Mouse (Mus musculus): Measurements from ENCODE around the gene Plppr3. TPM values are rescaled to one million over a fixed set of nuclear protein-coding genes. Genes with fewer than 3 reads are reported as not detected.

Gene Plppr3
- total and polyA plus RNA-seq, 2 experiments from 2014 or later, result 2.5 to 5.9 TPM

DNA sequence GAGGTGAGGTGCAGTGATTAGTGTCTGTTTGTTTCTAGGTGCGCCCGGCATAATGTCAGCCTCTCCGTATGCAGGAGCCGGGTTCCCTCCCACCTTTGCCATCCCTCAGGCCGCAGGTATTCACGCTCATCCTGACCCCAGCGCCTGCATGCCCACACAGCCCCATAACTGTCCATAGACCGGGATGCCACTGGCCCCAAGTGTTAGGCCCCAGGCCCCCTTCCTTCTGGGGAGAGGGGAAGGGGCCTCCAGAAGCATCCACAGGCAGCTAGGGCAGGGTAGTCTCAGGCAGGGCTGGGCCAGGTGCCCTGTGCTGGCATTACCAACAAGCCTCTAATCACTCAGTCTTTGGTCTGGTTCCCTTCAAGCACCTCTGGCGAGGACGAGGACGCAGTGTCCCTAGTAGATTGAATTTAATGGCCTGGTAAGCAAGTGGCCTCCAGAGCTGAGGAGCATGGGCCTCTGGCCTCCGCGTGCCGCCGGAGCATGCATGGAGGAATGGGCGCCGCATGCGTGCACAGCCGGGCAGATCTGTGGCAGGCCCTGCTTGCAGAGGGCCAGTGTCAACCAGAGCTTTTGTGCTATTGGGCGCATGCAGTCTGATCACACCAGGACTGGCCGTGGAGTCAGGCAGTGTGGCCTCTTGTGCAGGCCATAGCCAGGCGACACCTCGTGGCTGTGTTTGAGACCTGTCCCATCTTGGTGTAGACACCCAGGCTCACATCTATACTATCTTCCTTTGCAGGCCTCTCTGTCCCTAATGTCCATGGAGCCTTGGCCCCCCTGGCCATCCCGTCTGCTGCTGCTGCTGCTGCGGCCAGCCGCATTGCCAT is 14.1 kb downstream of the Plppr3 start:
- Histone ChIP-seq H3K27ac (ENCODE audit: low read depth) (no peak overlapping the region), H3K9ac (replicated peaks; ENCODE audit: low read depth, low read length) (no peak overlapping the region), H3K4me2 (ENCODE audit: low read depth, low read length) (no peak overlapping the region), H3K4me3 (ENCODE audit: low read depth, low read length) (no peak overlapping the region), H3K36me3 (replicated peaks; ENCODE audit: control insufficient read depth, insufficient read depth, low read length) (peaks cover 71% of the 10 kb centered on the region), H3K9me3 (replicated peaks; ENCODE audit: control insufficient read depth, low read length) (no peaks in the 10 kb centered on the region), H3K27me3 (ENCODE audit: control insufficient read depth, insufficient read depth, low read length) (no peaks in the 10 kb centered on the region), H3K4me1 (ENCODE audit: control insufficient read depth, insufficient read depth) (peaks cover 39% of the 10 kb centered on the region)
- TF ChIP-seq EP300 (IDR thresholded peaks at IDR 0.05; ENCODE audit: low read depth) (no peak), CTCF (IDR thresholded peaks at IDR 0.05; ENCODE audit: low read depth) (no peak)
- DNase-seq (ENCODE audit: low spot score) (no peak), ATAC-seq (ENCODE audit: insufficient read depth, low read depth) (no peak)
- WGBS, result 91% methylated on average over 26 of the region's 26 CpGs

DNA sequence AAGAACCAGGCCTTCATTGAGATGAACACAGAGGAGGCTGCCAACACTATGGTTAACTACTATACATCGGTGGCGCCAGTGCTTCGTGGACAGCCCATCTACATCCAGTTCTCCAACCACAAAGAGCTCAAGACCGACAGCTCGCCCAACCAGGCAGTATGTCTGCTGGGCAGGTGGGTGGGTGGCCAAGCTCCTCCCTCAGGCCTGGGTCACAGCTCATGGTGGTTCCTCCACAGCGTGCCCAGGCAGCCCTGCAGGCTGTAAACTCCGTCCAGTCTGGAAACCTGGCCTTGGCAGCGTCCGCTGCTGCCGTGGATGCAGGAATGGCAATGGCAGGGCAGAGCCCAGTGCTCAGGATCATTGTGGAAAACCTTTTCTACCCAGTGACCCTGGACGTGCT is 15.3 kb downstream of the Plppr3 start:
- 0 out of 2 replicates have a peak overlapping the region, but pooled peaks have one; percentile 75 for H3K27ac ChIP-seq (ENCODE audit: low read depth)
- WGBS, result 55% methylated on average over 11 of the region's 11 CpGs
- no peak for TF ChIP-seq EP300 (IDR thresholded peaks at IDR 0.05; ENCODE audit: low read depth)
- TF ChIP-seq CTCF (IDR thresholded peaks at IDR 0.05; ENCODE audit: low read depth), result no peak
- no peak overlapping the region for H3K4me2 ChIP-seq (ENCODE audit: low read depth, low read length)
- no peak overlapping the region for H3K9ac ChIP-seq (replicated peaks; ENCODE audit: low read depth, low read length)
- H3K9me3 ChIP-seq (replicated peaks; ENCODE audit: control insufficient read depth, low read length), result no peaks in the 10 kb centered on the region
- H3K36me3 ChIP-seq (replicated peaks; ENCODE audit: control insufficient read depth, insufficient read depth, low read length), result peaks cover 64% of the 10 kb centered on the region
- no peak overlapping the region for H3K4me3 ChIP-seq (ENCODE audit: low read depth, low read length)
- no peak for DNase-seq (ENCODE audit: low spot score)
- no peaks in the 10 kb centered on the region for H3K27me3 ChIP-seq (ENCODE audit: control insufficient read depth, insufficient read depth, low read length)
- ATAC-seq (ENCODE audit: insufficient read depth, low read depth), result no peak
- H3K4me1 ChIP-seq (ENCODE audit: control insufficient read depth, insufficient read depth), result peaks cover 39% of the 10 kb centered on the region

DNA sequence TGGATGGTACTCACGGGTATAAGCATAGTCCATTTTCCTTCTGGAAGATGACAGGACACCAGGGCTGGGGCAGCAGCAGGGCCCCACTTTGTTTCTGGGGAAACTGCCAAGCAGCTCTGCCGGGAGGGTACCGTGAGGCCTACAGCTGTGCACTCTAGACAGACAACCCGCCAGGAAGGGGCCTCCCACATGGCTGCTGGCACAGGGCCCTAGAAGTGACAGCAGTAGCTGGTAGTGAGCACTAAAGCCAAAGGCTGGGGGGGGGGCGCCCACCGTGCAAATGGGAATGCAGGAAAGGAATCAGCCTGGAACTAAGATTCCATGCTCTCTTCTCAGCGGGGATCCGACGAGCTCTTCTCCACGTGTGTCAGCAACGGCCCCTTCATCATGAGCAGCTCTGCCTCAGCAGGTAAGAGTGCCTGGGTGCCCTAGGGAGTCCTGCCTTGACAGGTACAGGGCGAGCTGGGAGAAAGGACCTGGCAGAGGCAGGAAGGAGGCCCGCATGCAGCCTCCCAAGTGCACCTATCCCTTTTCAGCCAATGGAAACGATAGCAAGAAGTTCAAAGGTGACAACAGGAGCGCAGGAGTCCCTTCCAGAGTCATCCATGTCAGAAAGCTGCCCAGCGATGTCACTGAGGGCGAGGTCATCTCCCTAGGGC is 15.9 kb downstream of the Plppr3 start:
- ATAC-seq (ENCODE audit: insufficient read depth, low read depth) (peak; percentile 12; the same call in 1 of the 2 replicates), DNase-seq (ENCODE audit: low spot score) (peak; percentile 81)
- peak overlapping the region; percentile 98; the same call in 1 of the 2 replicates for H3K4me3 ChIP-seq (ENCODE audit: low read depth, low read length)
- peaks cover 43% of the 10 kb centered on the region for H3K4me1 ChIP-seq (ENCODE audit: control insufficient read depth, insufficient read depth)
- peaks cover 62% of the 10 kb centered on the region for H3K36me3 ChIP-seq (replicated peaks; ENCODE audit: control insufficient read depth, insufficient read depth, low read length)
- 19% methylated on average over 16 of the region's 17 CpGs for WGBS
- peak overlapping the region; percentile 90 for H3K4me2 ChIP-seq (ENCODE audit: low read depth, low read length)
- H3K27me3 ChIP-seq (ENCODE audit: control insufficient read depth, insufficient read depth, low read length), result no peaks in the 10 kb centered on the region
- H3K9ac ChIP-seq (replicated peaks; ENCODE audit: low read depth, low read length), result no peak overlapping the region
- H3K27ac ChIP-seq (ENCODE audit: low read depth), result peak overlapping the region; percentile 75
- TF ChIP-seq EP300 (IDR thresholded peaks at IDR 0.05; ENCODE audit: low read depth), result peak; percentile 54; the same call in 1 of the 2 replicates
- TF ChIP-seq CTCF (IDR thresholded peaks at IDR 0.05; ENCODE audit: low read depth), result no peak
- H3K9me3 ChIP-seq (replicated peaks; ENCODE audit: control insufficient read depth, low read length), result no peaks in the 10 kb centered on the region

DNA sequence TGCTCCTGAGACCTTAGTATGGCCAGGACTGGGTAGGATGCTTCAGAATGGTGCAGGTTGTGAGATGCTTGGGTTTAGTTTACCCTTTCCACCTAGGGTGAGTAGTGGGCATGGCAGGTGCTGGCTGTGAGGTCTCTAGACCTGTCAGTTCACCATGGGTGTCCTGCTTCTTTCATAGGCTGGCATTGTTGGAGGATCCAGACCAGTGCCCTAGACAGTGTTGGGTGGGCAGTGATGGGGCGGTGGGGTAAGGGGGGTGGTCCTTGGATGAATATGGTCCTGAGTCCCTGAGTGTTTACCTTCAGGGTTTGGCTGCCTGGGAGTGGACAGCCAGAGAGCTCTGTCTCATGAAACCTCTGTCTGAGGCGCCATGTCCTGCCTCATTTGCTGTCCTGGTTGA is 16.5 kb downstream of the Plppr3 start:
- Histone ChIP-seq H3K9ac (replicated peaks; ENCODE audit: low read depth, low read length) (no peak overlapping the region), H3K27me3 (ENCODE audit: control insufficient read depth, insufficient read depth, low read length) (no peaks in the 10 kb centered on the region), H3K36me3 (replicated peaks; ENCODE audit: control insufficient read depth, insufficient read depth, low read length) (peaks cover 55% of the 10 kb centered on the region), H3K9me3 (replicated peaks; ENCODE audit: control insufficient read depth, low read length) (no peaks in the 10 kb centered on the region), H3K4me3 (ENCODE audit: low read depth, low read length) (peak overlapping the region; percentile 98), H3K4me1 (ENCODE audit: control insufficient read depth, insufficient read depth) (peaks cover 47% of the 10 kb centered on the region), H3K27ac (ENCODE audit: low read depth) (peak overlapping the region; percentile 75), H3K4me2 (ENCODE audit: low read depth, low read length) (peak overlapping the region; percentile 90)
- 56% methylated on average over 2 of the region's 2 CpGs for WGBS
- ATAC-seq (ENCODE audit: insufficient read depth, low read depth) (no peak), DNase-seq (ENCODE audit: low spot score) (no peak)
- TF ChIP-seq EP300 (IDR thresholded peaks at IDR 0.05; ENCODE audit: low read depth), result no peak
- no peak for TF ChIP-seq CTCF (IDR thresholded peaks at IDR 0.05; ENCODE audit: low read depth)

DNA sequence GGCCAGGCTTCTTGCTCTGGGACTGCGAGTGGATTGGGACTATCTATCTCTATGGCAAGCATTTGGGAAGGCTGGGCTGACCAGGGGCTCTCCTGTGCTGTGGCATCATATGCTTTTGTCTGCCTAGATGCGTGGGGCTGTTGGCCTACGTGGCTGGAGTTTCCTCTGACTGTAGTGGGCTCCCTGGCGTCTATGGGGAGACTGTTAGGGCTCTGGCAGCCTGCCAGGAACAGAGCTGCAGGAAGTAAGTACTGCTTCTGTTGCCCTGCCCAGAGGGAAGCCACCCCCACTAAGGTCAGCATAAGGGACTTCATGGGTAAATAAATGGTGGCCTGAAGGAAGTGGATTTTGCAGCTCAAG is 17.0 kb downstream of the Plppr3 start:
- DNase-seq (ENCODE audit: low spot score), result peak; percentile 84
- Histone ChIP-seq H3K4me1 (ENCODE audit: control insufficient read depth, insufficient read depth) (peaks cover 52% of the 10 kb centered on the region), H3K4me3 (ENCODE audit: low read depth, low read length) (peak overlapping the region; percentile 98), H3K9me3 (replicated peaks; ENCODE audit: control insufficient read depth, low read length) (no peaks in the 10 kb centered on the region), H3K27me3 (ENCODE audit: control insufficient read depth, insufficient read depth, low read length) (no peaks in the 10 kb centered on the region), H3K4me2 (ENCODE audit: low read depth, low read length) (peak overlapping the region; percentile 90), H3K27ac (ENCODE audit: low read depth) (peak overlapping the region; percentile 75), H3K36me3 (replicated peaks; ENCODE audit: control insufficient read depth, insufficient read depth, low read length) (peaks cover 51% of the 10 kb centered on the region), H3K9ac (replicated peaks; ENCODE audit: low read depth, low read length) (peak overlapping the region; percentile 98)
- ATAC-seq (ENCODE audit: insufficient read depth, low read depth), result no peak
- TF ChIP-seq EP300 (IDR thresholded peaks at IDR 0.05; ENCODE audit: low read depth), result 0 out of 2 replicates have a peak, but pooled peaks have one; percentile 2
- no peak for TF ChIP-seq CTCF (IDR thresholded peaks at IDR 0.05; ENCODE audit: low read depth)
- 0% methylated on average over 4 of the region's 4 CpGs for WGBS

All from heart, postnatal 0 days (tissue).